Mouse (Mus musculus) liver, embryonic 13.5 days (tissue): ENCODE measurements around the gene Itga8. TPM values are rescaled to one million over a fixed set of nuclear protein-coding genes. Genes with fewer than 3 reads are reported as not detected.
A peak's percentile ranks its signal among the peaks of the same experiment; 100 is the strongest.

Experiments used
- ATAC-seq: fragments of 200-750 bp; cut with Nextera tagmentation; 2 replicates; pipeline ENCODE4 v1.8.0; 2017; ENCODE audit warnings: low read depth, mild to moderate bottlenecking, moderate number of reproducible peaks, moderate library complexity
- DNase-seq: peaks from one replicate; pipeline ENCODE4 v3.0.0; 2022
- H3K27ac ChIP-seq: fragments of 300-500 bp; sonication (generic); 2 replicates; pipeline ENCODE4 v1.5.1; 2015; ENCODE audit warnings: moderate library complexity, mild to moderate bottlenecking, inconsistent platforms
- H3K27me3 ChIP-seq: fragments of 300-500 bp; sonication (generic); 2 replicates; pipeline ENCODE4 v1.6.1; 2015; ENCODE audit warnings: mild to moderate bottlenecking, inconsistent platforms
- H3K36me3 ChIP-seq: fragments of 300-500 bp; sonication (generic); 2 replicates; pipeline ENCODE4 v1.6.1; 2015; ENCODE audit warnings: mild to moderate bottlenecking, inconsistent platforms
- H3K4me1 ChIP-seq: fragments of 300-500 bp; sonication (generic); replicated peaks from 2 replicates; pipeline ENCODE4 v1.6.1; 2015; ENCODE audit warnings: inconsistent platforms
- H3K4me2 ChIP-seq: fragments of 300-500 bp; sonication (generic); 2 replicates; pipeline ENCODE4 v1.6.1; 2015; ENCODE audit warnings: inconsistent platforms, mild to moderate bottlenecking, moderate library complexity
- H3K4me3 ChIP-seq: fragments of 300-500 bp; sonication (generic); replicated peaks from 2 replicates; pipeline ENCODE4 v1.5.1; 2015; ENCODE audit warnings: mild to moderate bottlenecking, inconsistent platforms
- H3K9ac ChIP-seq: fragments of 300-500 bp; sonication (generic); 2 replicates; pipeline ENCODE4 v1.6.1; 2015; ENCODE audit warnings: mild to moderate bottlenecking, inconsistent platforms
- H3K9me3 ChIP-seq: fragments of 300-500 bp; sonication (generic); replicated peaks from 2 replicates; pipeline ENCODE4 v1.6.1; 2016; ENCODE audit warnings: inconsistent platforms
- WGBS: fragments of 180-500 bp; shearing (Covaris S2); methylation state at CpG from one replicate; pipeline ENCODE4 v1.1.7; 2015; ENCODE audit not compliant: insufficient replicate concordance; 5-methylcytosine and 5-hydroxymethylcytosine counted together
- polyA plus RNA-seq: library from polyadenylated mRNA; unstranded; fragments of >200 nt; fragmentation: Nextera tagmentation; extraction: Ambion mirVana; gene quantifications from 2 replicates; pipeline ENCODE4 v1.2.1, GENCODE M21; 2015

Gene Itga8
- polyA plus RNA-seq, 1 experiment from 2014 or later = 2.3 TPM

DNA sequence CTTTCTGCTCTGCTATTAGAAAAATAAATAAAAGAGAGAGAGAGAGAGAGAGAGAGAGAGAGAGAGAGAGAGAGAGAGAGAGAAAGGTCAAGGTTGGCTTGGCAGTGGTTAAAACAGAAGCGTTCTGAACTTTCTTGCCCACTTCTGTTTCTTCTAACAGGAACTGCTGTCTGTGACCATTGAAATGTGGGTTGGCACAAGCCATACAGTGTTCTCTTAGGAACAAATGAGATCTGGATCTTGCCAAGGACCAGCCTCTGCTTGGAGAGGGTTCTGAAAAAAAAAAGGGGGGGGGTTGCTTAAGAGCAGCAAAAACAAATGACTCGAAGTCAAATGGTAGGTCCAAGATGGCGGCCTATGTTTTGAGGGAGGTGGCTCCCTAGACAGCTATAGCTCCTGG is 17.0 kb upstream of the Itga8 start:
- no peak overlapping the region for H3K4me3 ChIP-seq
- 0 out of 2 replicates have a peak, but pooled peaks cover 5% of the 10 kb centered on the region for H3K4me1 ChIP-seq
- 79% methylated on average over 3 of the region's 3 CpGs for WGBS
- no peaks in the 10 kb centered on the region for H3K27me3 ChIP-seq
- H3K9ac ChIP-seq = no peak overlapping the region
- no peak overlapping the region for H3K4me2 ChIP-seq
- DNase-seq (no peak), ATAC-seq (no peak)
- H3K27ac ChIP-seq = no peak overlapping the region
- no peaks in the 10 kb centered on the region for H3K9me3 ChIP-seq
- no peaks in the 10 kb centered on the region for H3K36me3 ChIP-seq

DNA sequence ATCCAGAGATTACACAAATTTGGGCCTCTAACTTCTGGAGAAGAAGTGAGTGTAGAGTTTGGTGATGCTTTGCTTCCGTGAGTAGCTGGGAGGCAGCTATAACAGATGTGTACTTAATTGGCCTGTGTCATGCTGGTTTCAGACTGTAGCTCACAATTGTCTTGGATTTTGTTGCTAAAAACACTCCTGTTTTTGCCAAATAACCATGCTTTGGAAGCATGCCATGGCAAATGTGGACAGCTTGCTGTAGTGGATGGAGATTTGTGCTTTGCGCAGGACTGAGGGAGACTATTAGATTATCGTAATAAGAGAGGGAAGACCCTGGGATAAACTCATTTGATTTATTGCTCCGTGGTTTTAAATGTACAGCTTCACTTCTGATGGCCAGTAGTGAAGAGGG is 16.3 kb upstream of the Itga8 start:
- H3K9ac ChIP-seq = no peak overlapping the region
- WGBS = 78% methylated on average over 4 of the region's 4 CpGs
- DNase-seq (no peak), ATAC-seq (no peak)
- H3K27me3 ChIP-seq = no peaks in the 10 kb centered on the region
- H3K9me3 ChIP-seq = no peaks in the 10 kb centered on the region
- no peaks in the 10 kb centered on the region for H3K36me3 ChIP-seq
- no peak overlapping the region for H3K4me3 ChIP-seq
- H3K4me2 ChIP-seq = no peak overlapping the region
- H3K27ac ChIP-seq = no peak overlapping the region
- H3K4me1 ChIP-seq = 0 out of 2 replicates have a peak, but pooled peaks cover 5% of the 10 kb centered on the region

DNA sequence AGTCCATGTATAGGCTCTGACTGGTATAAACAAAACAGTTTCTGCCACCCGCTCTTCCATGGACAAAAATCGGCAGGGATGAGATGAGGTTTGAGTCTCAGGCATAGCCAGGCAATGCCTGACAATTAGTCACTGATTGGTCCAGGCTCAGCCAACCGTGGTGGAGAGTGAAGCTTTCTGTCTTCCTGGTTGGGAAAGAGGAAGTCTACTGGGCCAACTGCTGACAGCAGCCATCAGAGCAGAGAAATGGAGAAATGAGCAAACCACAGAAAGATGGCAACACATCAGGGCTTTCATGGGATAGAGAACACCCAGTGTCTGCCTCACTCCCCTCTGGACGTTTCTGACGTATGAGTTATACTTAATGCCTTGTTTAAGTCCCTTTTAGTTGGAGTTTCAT is 15.6 kb upstream of the Itga8 start:
- Histone ChIP-seq H3K27ac (no peak overlapping the region), H3K27me3 (no peaks in the 10 kb centered on the region), H3K4me1 (0 out of 2 replicates have a peak, but pooled peaks cover 5% of the 10 kb centered on the region), H3K9ac (no peak overlapping the region), H3K4me3 (no peak overlapping the region), H3K4me2 (no peak overlapping the region), H3K9me3 (no peaks in the 10 kb centered on the region), H3K36me3 (no peaks in the 10 kb centered on the region)
- ATAC-seq = 0 out of 2 replicates have a peak, but pooled peaks have one; percentile 29
- WGBS = 45% methylated on average over 5 of the region's 5 CpGs
- no peak for DNase-seq

DNA sequence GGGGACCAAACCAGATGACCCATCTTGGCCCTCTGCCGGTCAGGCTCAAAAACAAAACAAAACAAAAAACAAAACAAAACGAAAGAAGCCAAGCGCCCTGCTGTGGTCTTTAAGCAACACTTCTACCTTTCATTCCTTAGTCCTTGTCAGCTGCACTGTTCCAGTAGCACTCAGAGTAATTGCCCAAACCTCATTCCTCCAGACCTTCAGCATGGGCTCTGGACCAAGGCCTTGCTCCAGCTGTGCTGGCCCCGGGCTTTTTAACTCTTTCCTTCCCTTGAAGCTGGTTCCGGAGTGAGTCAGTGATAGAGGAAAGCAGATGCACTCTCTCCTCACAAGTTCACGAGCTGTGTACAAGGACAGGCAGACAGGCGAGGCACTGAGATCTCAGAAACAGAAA is 14.6 kb upstream of the Itga8 start:
- Histone ChIP-seq H3K4me3 (no peak overlapping the region), H3K4me2 (no peak overlapping the region), H3K4me1 (0 out of 2 replicates have a peak, but pooled peaks cover 5% of the 10 kb centered on the region), H3K9ac (no peak overlapping the region), H3K27me3 (no peaks in the 10 kb centered on the region), H3K9me3 (no peaks in the 10 kb centered on the region), H3K27ac (no peak overlapping the region), H3K36me3 (no peaks in the 10 kb centered on the region)
- ATAC-seq (no peak), DNase-seq (no peak)
- WGBS = 55% methylated on average over 7 of the region's 7 CpGs

DNA sequence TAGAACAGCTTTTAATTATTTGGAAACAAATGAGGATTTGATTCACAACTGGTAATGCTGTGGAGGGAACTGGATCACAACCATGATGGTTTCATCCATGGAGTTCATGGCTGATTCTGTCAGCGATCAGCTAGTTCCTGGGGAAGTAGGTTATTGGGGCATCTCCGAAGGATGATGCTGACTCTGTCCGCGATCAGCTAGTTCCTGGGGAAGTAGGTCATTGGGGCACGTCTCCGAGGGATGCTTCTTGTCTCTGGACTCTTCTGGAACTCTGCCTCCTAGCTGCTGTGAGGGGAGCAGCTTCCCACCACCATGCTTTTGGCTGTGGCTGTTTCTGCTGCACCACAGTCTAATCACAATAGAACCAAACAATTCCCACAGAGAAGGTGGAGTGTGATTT is 12.3 kb upstream of the Itga8 start:
- Histone ChIP-seq H3K9ac (no peak overlapping the region), H3K27me3 (no peaks in the 10 kb centered on the region), H3K4me3 (no peak overlapping the region), H3K36me3 (no peaks in the 10 kb centered on the region), H3K4me2 (no peak overlapping the region), H3K4me1 (0 out of 2 replicates have a peak, but pooled peaks cover 5% of the 10 kb centered on the region), H3K9me3 (no peaks in the 10 kb centered on the region), H3K27ac (no peak overlapping the region)
- DNase-seq (no peak), ATAC-seq (no peak)
- WGBS = 49% methylated on average over 6 of the region's 6 CpGs

DNA sequence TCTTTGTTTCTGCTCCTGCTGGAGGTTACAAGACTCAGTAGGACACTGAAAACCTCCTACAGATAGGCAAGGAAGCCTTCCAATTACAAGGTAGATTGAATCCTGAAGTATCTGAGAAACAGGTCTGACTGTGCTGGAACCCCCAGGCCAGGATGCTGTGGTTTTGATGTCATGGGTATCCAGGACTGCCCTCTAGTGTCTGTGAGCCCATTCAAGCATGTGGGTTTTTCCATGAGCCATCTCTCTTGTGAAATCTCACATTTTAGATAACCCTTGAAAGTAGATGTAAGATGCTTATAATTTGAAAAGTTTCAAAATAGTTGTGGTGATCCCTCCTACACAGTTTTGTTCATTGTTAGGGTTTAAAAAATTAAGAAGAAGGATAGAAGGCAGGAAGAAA is 6.7 kb upstream of the Itga8 start:
- DNase-seq (no peak), ATAC-seq (no peak)
- Histone ChIP-seq H3K4me3 (no peak overlapping the region), H3K4me1 (no peaks in the 10 kb centered on the region), H3K27me3 (peaks cover 5% of the 10 kb centered on the region), H3K27ac (no peak overlapping the region), H3K4me2 (no peak overlapping the region), H3K9ac (no peak overlapping the region), H3K9me3 (no peaks in the 10 kb centered on the region), H3K36me3 (no peaks in the 10 kb centered on the region)

DNA sequence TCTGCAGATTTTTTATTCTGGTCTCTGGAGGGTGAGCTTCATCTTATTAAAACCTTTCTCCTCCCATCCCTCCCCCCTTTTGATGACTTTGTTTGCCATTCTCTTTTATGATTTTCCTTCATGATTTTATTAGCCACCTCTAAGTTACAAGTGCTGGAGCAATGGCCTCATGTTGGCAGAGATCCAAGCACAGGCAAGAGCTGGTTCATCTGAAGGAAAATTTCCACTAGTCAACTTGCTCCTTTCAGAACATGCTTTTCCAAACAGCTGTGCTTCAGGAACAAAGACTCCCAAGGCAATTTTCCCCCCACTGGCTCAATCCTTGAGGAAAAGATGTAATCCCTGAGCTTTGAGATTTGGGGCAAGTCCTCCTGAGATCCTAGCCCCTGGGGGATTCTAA is 5.6 kb upstream of the Itga8 start:
- DNase-seq (no peak), ATAC-seq (no peak)
- H3K4me2 ChIP-seq = no peak overlapping the region
- H3K27me3 ChIP-seq = peaks cover 14% of the 10 kb centered on the region
- H3K4me1 ChIP-seq = no peaks in the 10 kb centered on the region
- no peaks in the 10 kb centered on the region for H3K36me3 ChIP-seq
- H3K27ac ChIP-seq = no peak overlapping the region
- H3K9me3 ChIP-seq = no peaks in the 10 kb centered on the region
- no peak overlapping the region for H3K9ac ChIP-seq
- H3K4me3 ChIP-seq = no peak overlapping the region

DNA sequence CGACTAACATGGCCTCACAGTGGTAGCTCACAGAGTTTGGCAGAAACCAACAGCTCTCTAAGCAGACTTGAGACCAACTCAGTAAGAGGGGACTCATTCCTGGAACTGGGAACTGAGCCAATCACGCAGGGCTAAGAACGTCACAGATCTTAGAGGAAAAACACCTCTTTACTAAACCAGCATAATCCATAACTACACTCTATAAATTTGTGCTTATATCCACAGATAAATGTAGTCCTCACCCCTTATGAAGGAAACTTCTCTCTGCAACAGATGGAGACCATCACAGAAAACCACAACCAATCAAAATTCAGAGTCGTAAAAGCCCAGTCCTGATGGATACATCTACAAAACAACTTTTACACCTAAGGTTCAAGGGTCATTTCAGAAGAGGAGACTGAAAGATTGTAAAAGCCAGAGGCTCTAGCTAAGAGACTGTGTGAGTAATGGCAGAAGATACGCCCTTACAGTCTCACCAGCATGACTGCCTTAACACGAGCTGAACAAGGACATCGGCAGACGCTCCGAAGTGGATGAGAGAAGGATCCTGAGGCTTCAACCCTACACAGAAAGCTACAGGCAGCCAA is 3.4 kb upstream of the Itga8 start:
- DNase-seq (no peak), ATAC-seq (no peak)
- Histone ChIP-seq H3K9ac (no peak overlapping the region), H3K4me2 (no peak overlapping the region), H3K36me3 (no peaks in the 10 kb centered on the region), H3K27ac (no peak overlapping the region), H3K27me3 (peaks cover 35% of the 10 kb centered on the region), H3K4me3 (no peak overlapping the region), H3K9me3 (no peaks in the 10 kb centered on the region), H3K4me1 (peaks cover 8% of the 10 kb centered on the region; the same call in 1 of the 2 replicates)
- WGBS = 73% methylated on average over 9 of the region's 9 CpGs

DNA sequence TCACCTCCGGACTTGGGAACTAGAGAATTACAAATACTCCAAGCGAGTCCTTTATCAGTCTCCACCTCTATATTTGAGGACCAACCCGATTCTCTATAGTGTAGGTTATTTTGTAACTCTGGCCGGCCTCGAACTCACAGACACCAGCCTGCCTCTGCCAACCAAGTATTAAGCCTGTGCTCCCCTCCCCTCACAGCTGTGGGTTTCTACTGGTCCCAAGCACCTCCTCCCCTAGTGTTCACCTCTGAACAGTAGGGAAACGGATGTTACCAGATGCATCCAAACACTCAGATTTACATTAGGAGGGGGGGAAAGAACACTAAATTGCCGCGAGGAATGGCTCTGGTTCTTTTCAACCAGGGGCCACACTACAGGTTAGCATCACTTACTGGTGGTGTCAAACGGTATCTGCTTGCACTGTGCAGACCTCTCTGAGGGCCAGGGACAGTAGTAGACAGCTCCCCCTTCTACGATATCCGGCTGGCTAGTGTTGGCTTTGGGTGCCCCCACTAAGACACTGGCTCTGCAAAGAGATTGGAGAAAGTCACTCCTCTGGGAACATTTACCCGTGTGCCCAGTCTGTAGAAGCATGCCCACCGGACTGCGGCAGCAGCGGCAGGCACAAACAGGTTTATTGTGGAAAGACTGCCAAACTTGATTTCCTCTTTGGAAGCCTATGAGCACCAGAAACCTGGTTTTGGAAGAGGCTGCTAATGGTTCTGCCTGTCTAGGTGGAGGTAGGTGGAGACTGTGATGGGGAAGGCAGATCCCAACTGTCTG is 1.1 kb downstream of the Itga8 start:
- Histone ChIP-seq H3K4me1 (peaks cover 8% of the 10 kb centered on the region; the same call in 1 of the 2 replicates), H3K4me2 (peak overlapping the region; percentile 82), H3K9me3 (no peaks in the 10 kb centered on the region), H3K27ac (no peak overlapping the region), H3K27me3 (peaks cover 46% of the 10 kb centered on the region), H3K4me3 (peak overlapping the region; percentile 61), H3K36me3 (no peaks in the 10 kb centered on the region), H3K9ac (no peak overlapping the region)
- DNase-seq (no peak), ATAC-seq (no peak)
- WGBS = 58% methylated on average over 15 of the region's 15 CpGs

DNA sequence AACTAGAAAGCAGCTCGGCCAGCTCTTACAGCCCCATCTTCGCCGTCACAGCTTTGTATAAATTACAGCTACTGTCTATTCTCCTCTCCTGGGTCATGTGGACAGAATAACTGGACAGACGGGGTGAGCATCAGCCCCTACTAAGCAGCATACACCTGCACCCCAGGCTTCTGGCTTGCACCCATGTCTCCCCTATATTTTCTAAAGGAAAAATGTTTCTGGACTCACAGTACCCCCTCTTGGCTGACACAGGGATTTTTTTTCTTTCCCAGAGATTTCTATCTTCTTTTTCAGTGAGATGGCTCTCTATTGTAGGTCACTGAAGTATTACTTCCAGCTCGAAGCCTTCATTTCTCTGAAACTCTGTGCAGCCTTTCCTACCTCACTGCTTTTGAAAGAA is 4.4 kb downstream of the Itga8 start:
- ATAC-seq (no peak), DNase-seq (no peak)
- WGBS = 64% methylated on average over 5 of the region's 5 CpGs
- H3K4me2 ChIP-seq = no peak overlapping the region
- peaks cover 32% of the 10 kb centered on the region for H3K27me3 ChIP-seq
- H3K27ac ChIP-seq = no peak overlapping the region
- H3K9ac ChIP-seq = no peak overlapping the region
- H3K36me3 ChIP-seq = no peaks in the 10 kb centered on the region
- no peak overlapping the region for H3K4me3 ChIP-seq
- peaks cover 8% of the 10 kb centered on the region; the same call in 1 of the 2 replicates for H3K4me1 ChIP-seq
- H3K9me3 ChIP-seq = no peaks in the 10 kb centered on the region

DNA sequence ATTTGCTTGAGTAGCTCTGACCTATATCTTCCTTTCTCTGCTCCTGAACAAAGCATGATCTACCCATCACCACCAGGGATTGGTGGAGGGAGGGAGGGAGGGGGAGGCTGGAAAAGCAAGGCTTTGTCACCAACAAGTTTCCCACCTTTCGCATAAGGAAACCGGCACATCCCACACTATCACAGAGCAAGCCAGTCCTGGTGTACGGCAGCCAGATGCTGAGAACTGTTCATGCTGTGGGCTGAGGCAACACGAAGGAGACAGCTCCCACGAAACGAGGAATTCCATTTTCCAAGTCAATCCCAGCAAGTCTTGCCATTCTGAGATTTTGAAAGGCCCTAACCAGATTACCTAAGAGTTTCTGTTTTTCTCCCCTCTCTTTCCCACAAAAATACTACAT is 6.6 kb downstream of the Itga8 start:
- no peak for DNase-seq
- WGBS = 63% methylated on average over 6 of the region's 6 CpGs
- no peak overlapping the region for H3K9ac ChIP-seq

DNA sequence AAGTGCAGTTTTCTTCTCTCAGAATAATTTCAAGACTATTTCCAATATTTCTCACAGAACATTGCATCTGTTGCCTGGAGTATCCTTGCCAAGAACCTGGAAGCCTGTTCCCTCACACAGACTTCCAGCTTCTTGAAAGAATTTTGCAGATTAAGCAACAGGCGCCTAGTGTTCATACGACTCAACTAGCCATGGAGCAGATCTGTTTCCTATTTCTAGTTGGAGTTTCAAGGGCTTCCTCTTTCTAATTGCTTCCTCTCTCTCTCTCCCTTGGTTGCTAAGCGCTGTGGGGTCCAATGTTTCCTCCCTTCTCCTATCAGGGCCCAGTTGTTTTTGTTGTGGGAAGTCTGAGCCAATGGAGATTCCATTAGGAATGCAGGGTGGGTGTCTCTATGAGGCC is 7.7 kb downstream of the Itga8 start:
- no peak overlapping the region for H3K27ac ChIP-seq
- 16% methylated on average over 3 of the region's 3 CpGs for WGBS
- ATAC-seq = no peak
- H3K27me3 ChIP-seq = peaks cover 3% of the 10 kb centered on the region; the same call in 1 of the 2 replicates
- H3K36me3 ChIP-seq = no peaks in the 10 kb centered on the region
- H3K4me3 ChIP-seq = no peak overlapping the region
- H3K4me1 ChIP-seq = no peaks in the 10 kb centered on the region
- H3K4me2 ChIP-seq = no peak overlapping the region
- DNase-seq = no peak
- no peaks in the 10 kb centered on the region for H3K9me3 ChIP-seq
- H3K9ac ChIP-seq = no peak overlapping the region

More for the DNA sequence above, 6.6 kb downstream of the Itga8 start:
- no peaks in the 10 kb centered on the region for H3K9me3 ChIP-seq
- no peaks in the 10 kb centered on the region for H3K4me1 ChIP-seq
- no peak overlapping the region for H3K4me2 ChIP-seq
- no peaks in the 10 kb centered on the region for H3K36me3 ChIP-seq
- no peak for ATAC-seq
- no peak overlapping the region for H3K27ac ChIP-seq
- peaks cover 10% of the 10 kb centered on the region for H3K27me3 ChIP-seq
- H3K4me3 ChIP-seq = no peak overlapping the region
